Mouse (Mus musculus): ENCODE measurements at regions not wholly inside any gene's neighbourhood (a gene's known extent, or its start where the extent isn't known, plus 50 kb on each side); places are given as distances from the start of the nearest gene placed in this dataset.

DNA sequence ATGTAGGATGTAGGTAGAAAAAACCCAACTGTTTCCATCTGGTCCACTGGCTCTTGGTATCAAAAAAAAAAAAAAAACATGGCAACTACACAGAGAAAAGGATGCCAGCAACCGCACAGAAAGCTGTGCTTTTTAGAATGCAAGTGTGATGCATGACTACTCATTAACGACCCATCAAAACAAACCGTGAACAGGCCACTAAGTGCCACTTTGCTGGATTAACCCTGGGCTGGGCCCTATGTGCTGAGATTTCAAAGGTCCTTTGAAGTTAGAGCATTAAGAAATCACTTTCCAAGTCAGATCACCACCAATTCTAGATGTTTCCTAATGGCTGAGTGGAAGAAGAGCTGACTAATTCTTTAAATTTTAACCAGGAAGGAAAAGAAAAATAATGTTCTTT is 73.7 kb upstream of the Magi3 start:
- TF ChIP-seq CTCF (IDR thresholded peaks at IDR 0.05) (no peak), EP300 (IDR thresholded peaks at IDR 0.05) (no peak)

All from lung, postnatal 0 days (tissue).